Mouse (Mus musculus) B cell, adult 2 months (primary cell): ENCODE measurements around the gene Ints12.

Experiments
- DNase-seq, 2 experiments: peaks; one replicate each; pipeline ENCODE4 v3.0.0; 2022

The Ints12 gene

GRCm38 (mm10) chr3:133091664-133092273 is at the start of gene Ints12, which contains the start of gene Gstcd:
Gene Ints12, plus strand, starts transcription at chr3:133091840.
Gene Gstcd, minus strand, starts transcription at chr3:133092033.
- DNase-seq: peak; percentile 95

- DNase-seq: no peak
These were observed 39.6 kb upstream of the Ints12 start for GRCm38 (mm10) chr3:133052068-133052467.

DNA sequence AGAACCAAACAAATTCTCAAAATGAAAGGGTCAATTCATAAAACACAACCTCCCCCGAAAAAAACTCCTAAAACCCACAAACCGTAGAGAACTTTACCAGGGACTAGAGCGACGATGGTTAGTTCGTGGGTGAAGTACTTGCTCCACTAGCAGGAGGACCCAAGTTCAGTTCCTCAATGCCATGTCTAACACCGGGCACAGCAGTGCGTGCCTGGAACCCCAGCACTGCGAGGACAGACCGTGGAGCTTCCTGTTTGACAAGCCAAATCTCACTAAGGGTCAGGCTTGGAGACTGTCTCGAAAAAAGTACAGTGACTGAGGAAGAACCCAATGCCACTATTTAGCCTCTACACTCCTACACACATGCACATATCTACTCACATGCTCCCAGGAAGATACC is 16.1 kb upstream of the Ints12 start:
- DNase-seq: no peak

- DNase-seq: no peak
These were observed 8.9 kb upstream of the Ints12 start for GRCm38 (mm10) chr3:133082736-133083135.

DNA sequence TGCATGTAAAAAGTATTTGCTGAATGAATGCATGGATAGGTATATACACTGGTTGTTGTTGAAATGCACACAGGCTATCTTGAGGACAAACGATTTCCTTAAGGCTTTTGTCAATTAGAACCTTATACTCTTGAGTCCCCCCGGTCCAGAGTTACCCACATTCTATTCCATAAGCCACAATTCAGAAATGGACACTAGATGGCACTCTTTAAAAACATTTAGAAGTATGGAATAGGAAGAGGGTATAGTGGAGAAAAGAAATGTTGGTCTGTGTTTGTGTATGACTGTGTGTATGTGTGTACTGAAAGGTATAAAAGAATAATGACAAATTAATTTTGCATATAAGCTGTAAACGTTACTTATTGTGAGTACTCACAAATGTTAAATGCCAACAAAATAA is 5.8 kb upstream of the Ints12 start:
- DNase-seq: peak in 1 of 2 experiments; percentile 6

DNA sequence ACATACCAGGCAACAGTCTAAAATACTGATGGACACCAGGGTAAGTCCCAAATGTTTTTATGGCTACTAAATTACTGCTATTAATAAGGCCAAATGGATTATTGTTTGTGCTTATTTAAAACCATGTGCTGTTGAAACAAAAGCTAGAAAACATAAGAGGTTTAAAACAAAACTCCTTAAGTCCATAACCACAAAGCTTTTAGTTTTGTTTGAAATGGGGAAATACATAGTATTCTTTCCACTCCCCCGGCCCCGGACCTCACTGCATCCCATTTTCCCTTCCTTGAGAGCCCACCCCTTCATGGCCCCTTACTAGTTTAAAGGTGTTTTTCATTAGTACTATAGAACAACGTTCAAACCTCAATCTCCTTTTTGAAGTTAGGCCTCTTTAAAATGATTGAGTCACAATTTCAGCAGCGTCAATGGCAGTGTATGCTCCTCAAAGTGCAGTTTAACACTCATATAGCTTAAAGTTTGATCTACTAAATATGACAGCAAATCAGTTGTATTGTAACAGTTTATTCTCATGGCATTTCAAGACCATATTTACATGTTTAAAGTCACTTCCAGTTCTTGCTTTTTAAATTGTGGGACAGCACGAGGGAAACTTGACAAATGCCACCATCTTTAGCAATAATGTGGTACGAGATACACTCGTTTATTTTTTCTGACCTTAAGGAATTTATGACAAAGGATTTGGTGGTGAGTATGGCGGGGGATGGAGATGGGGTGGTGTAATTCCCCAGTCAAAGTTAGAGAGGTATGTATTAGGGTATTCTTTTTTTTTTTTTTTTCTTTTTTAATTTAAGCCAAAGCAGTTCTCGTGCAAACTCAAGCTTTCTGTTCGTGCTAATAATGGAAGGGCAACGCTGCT is 1.2 kb upstream of the Ints12 start:
- DNase-seq: no peak

- DNase-seq: no peak
These were observed 448 bp upstream of the Ints12 start for GRCm38 (mm10) chr3:133091121-133091663.

DNA sequence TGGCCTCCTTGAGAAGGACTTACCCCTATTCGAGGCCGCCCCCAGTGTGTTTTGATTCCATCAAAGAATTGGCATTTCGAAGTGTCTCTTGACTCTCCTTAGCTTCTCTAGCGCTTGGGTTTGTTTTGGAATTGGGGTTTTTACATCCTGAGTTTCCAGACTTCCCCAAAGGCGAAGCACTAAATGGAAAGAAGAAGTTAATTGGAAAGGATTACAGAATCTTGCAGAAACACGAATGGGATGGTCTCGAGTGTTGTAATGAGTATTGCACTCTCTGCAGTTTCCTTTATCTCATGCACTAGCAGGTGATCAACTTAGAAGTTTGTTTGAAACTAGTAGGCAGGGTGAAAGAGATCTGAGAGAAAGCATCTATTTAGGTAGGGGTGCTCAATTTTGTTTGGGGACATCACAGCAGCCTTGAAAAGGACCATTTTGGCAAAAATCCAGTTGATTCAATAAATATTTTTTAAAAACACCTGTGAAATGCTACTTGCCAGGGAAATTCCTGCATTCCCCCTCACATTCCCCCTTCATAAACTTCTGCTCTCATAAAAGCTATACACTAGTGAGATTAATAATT is 724 bp downstream of the Ints12 start:
- DNase-seq: peak in 1 of 2 experiments; percentile 3

- peak; percentile 4 to 15 for DNase-seq
These were observed 1.3 kb downstream of the Ints12 start for GRCm38 (mm10) chr3:133092936-133093335.

- no peak for DNase-seq
These were observed 2.7 kb downstream of the Ints12 start for GRCm38 (mm10) chr3:133094305-133094704.

DNA sequence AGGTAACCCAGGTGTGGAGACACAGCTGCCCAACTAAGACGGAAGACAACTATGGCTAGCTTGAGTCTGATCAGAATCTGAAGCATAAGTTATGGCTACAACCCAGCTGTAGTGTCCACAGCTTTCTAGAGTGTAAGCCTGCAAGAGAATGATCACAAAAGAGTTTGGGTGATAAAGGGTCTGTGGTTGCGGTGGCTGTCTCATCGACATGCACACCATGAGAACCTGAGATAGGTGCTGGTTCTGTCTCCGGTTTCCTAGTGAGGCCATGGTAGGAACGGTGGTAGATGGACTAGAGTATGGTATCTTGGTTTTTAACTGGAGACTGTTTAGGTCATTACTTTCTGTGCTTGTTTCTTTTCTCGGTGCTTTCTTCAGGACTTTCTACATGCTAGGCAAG is 6.3 kb downstream of the Ints12 start:
- no peak for DNase-seq

GRCm38 (mm10) chr3:133098336-133098735 is 6.7 kb downstream of the Ints12 start:
- no peak for DNase-seq

DNA sequence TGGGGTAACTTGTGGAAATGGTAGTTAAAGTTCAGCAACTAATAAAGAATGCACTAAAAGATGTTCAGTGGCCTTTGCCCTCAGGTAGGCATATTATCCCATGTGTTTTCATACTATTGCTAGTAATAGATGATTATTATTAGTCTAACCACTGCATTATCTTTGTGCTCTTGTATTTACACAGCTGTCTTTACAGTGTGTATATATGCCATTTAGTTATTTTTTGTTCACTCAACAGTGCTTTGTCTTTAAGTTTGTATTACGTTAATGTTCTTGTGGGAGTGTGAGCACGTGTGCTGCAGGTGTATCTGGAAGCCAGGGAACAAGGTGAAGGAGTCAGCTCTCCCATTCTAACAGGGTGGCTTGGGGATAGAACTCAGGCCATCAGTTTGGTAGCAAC is 7.3 kb downstream of the Ints12 start:
- no peak for DNase-seq

GRCm38 (mm10) chr3:133103768-133104167 is 12.1 kb downstream of the Ints12 start:
- no peak for DNase-seq

GRCm38 (mm10) chr3:133104436-133104835 is 12.8 kb downstream of the Ints12 start:
- DNase-seq: no peak

DNA sequence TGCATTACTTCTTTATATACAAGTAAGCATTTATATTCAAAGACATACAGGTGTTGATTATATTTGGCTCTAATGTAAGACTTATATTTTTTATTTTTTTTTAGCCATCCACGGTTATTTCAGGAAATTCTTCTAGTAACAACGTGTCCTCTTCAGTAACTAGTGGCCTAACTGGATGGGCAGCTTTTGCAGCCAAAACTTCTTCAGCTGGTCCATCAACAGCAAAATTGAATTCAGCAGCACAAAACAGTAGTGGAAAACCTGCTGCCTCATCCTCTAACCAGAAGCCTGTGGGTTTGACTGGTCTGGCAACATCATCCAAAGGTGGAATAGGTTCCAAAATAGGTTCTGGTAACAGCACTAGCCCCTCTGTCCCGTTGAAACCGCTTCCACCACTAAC is 17.1 kb downstream of the Ints12 start:
- no peak for DNase-seq

DNA sequence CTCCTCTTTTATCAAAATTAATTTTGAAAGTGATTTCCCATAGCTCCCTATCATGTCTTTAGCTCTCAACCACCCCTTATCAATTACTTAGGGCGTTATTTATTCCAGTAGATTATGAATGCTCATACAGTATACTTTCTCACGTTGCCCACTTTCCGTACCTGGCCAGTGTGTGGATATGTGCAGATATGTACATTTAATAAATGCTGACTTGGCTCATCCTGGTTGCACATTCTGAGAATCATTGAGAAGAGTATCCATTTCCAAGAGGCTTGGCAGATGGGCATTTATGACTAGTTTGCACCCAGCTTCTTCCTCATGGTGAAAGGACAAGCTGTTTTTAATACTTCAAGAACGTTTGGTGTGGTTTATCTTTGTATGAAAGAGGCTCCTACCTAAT is 18.2 kb downstream of the Ints12 start:
- no peak for DNase-seq

DNA sequence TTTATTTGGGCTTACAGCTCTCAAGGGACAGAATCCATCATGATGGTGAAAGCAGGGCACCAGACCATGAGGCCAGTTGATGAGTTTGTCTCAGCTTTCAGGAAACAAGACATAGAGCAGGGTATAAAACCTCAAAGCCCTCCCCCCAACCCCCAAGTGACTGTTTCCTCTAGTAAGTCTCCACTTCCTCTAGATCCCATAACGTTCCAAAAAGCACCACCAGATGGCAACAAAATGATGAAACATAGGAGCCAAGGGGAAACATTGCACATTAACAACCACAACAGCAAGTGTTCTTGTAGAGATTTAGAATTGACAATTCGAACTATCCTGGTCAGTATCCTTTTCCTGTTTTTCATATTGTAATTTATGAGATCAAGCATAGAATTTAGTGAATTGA is 20.1 kb downstream of the Ints12 start:
- no peak for DNase-seq

- DNase-seq: no peak
These were observed 21.6 kb downstream of the Ints12 start for GRCm38 (mm10) chr3:133113281-133113680.

DNA sequence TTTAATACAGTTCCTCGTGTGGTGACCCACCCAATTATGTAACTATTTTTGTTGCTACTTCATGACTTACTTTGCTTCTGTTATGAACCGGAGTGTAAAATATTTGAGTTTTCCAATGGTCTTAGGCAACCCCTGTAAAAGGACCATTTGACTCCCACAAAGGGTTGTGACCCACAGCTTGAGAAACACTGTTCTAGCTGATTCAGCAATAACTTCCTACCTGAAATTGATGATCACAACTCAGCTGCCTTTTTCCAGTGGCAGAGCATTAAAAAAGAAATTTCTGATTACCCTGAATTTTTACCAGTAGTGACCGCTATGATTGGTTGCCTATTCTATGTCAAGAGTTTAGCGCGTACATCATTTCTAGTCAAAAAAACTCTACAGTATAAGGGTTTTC is 39.7 kb downstream of the Ints12 start:
- DNase-seq: no peak

GRCm38 (mm10) chr3:133132611-133133010 is 41.0 kb downstream of the Ints12 start:
- no peak for DNase-seq

GRCm38 (mm10) chr3:133141877-133142276 is 50.2 kb downstream of the Ints12 start:
- no peak for DNase-seq

GRCm38 (mm10) chr3:133144511-133145147 is 53.0 kb downstream of the Ints12 start:
- DNase-seq: no peak
